Mouse (Mus musculus): ENCODE results near the gene Prim1. TPM values are rescaled to one million over a fixed set of nuclear protein-coding genes. Genes with fewer than 3 reads are reported as not detected.
A peak's percentile ranks its signal among the peaks of the same experiment; 100 is the strongest.
"Not testable (repeated sequence)": the region's sequence is repeated elsewhere in the genome, so short reads cannot be mapped to it uniquely, and the experiment has no call there.

Gene Prim1
- polyA plus RNA-seq, 1 experiment from 2014 or later, result 82.5 TPM

DNA sequence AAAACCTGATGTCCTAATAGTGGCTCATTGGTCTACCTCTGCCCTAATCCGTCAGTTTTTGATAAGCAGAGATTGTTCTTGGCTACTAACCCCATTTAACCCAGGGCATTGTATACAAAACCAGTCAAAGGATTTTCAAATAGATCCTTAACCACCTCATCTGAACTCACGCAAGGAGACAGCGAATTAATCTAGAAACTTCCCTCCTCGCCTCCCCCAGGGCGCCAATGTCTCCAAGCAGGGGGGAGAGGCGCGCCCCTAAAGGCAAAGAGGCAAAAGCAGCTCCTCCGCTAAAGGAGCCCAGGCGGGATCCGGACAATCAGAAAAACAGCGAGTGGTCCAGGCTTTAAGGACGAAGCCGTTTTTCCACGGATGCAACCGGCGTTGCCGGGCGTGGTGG lies 43.2 kb downstream of the Prim1 start:
- peak overlapping the region; percentile 99 for H3K27ac ChIP-seq (ENCODE audit: low read length)
- H3K27me3 ChIP-seq (ENCODE audit: control insufficient read depth, insufficient read depth, low read length), result no peaks in the 10 kb centered on the region
- under 1% methylated on average over 18 of the region's 18 CpGs for WGBS
- peak overlapping the region; percentile 87 for H3K4me2 ChIP-seq (replicated peaks; ENCODE audit: low read depth, low read length)
- peaks cover 12% of the 10 kb centered on the region; the same call in 1 of the 2 replicates for H3K4me1 ChIP-seq (ENCODE audit: control insufficient read depth, insufficient read depth, low read length)
- peak overlapping the region; percentile 76 for H3K4me3 ChIP-seq (ENCODE audit: low read depth, low read length)
- H3K9me3 ChIP-seq (ENCODE audit: control insufficient read depth, low read depth, low read length), result no peaks in the 10 kb centered on the region
- H3K36me3 ChIP-seq (ENCODE audit: control insufficient read depth, insufficient read depth, low read length), result peaks cover 4% of the 10 kb centered on the region; the same call in 1 of the 2 replicates
- peak overlapping the region; percentile 74 for H3K9ac ChIP-seq (replicated peaks; ENCODE audit: low read depth, low read length)
- no peak for ATAC-seq (ENCODE audit: insufficient number of reproducible peaks, insufficient read depth, low FRiP score, low read depth)

DNA sequence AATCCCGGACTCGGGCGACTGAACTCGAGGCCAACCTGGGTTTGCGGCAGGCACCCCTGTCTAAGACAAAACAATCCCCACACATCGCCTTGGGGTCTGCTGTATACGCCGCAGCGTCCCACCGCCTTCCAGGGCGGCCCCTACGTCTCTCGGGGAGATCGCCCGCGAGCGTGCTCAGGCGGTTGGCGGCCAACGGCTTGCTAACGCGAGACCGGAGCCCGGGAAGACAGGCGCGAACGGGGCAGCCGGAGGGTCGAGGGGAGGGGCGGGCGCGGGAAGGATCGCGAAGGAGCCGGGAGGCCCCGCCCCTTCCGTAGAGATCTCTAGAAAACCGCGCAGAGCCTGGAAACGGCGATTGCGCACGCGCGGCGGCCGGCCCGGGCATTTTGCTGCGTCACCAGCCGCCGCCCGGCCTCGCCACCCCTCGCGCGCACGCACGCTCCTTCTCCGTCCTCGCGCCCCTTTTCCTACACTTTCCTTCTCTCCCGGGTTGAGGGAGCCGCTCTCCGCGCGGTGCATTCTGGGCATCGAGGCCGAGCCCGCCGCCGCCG lies 43.7 kb downstream of the Prim1 start, which contains the start of gene Ptges3:
Gene Ptges3, plus strand, starts transcription at position 354 of the 551 bp plus-strand sequence.
- peak within 1 kb of the TSS; percentile 94 for H3K9ac ChIP-seq (replicated peaks; ENCODE audit: low read depth, low read length)
- peak within 1 kb of the TSS; percentile 87 for H3K4me2 ChIP-seq (replicated peaks; ENCODE audit: low read depth, low read length)
- H3K4me3 ChIP-seq (ENCODE audit: low read depth, low read length), result peak within 1 kb of the TSS; percentile 76
- peaks cover 12% of the 10 kb centered on the region; the same call in 1 of the 2 replicates for H3K4me1 ChIP-seq (ENCODE audit: control insufficient read depth, insufficient read depth, low read length)
- no peaks in the 10 kb centered on the region for H3K27me3 ChIP-seq (ENCODE audit: control insufficient read depth, insufficient read depth, low read length)
- H3K36me3 ChIP-seq (ENCODE audit: control insufficient read depth, insufficient read depth, low read length), result peaks cover 4% of the 10 kb centered on the region; the same call in 1 of the 2 replicates
- WGBS, result under 1% methylated on average over 63 of the region's 72 CpGs
- peak within 1 kb of the TSS; percentile 99 for H3K27ac ChIP-seq (ENCODE audit: low read length)
- no peaks in the 10 kb centered on the region for H3K9me3 ChIP-seq (ENCODE audit: control insufficient read depth, low read depth, low read length)
- ATAC-seq (ENCODE audit: insufficient number of reproducible peaks, insufficient read depth, low FRiP score, low read depth), result peak; percentile 93

- H3K9ac ChIP-seq (replicated peaks; ENCODE audit: low read depth, low read length), result peak overlapping the region; percentile 94
- H3K4me2 ChIP-seq (replicated peaks; ENCODE audit: low read depth, low read length), result peak overlapping the region; percentile 81
- H3K27me3 ChIP-seq (ENCODE audit: control insufficient read depth, insufficient read depth, low read length), result no peaks in the 10 kb centered on the region
- H3K4me1 ChIP-seq (ENCODE audit: control insufficient read depth, insufficient read depth, low read length), result peaks cover 12% of the 10 kb centered on the region; the same call in 1 of the 2 replicates
- peak; percentile 68 for ATAC-seq (ENCODE audit: insufficient number of reproducible peaks, insufficient read depth, low FRiP score, low read depth)
- peak overlapping the region; percentile 76 for H3K4me3 ChIP-seq (ENCODE audit: low read depth, low read length)
- H3K9me3 ChIP-seq (ENCODE audit: control insufficient read depth, low read depth, low read length), result no peaks in the 10 kb centered on the region
- under 1% methylated on average over 54 of the region's 62 CpGs for WGBS
- peak overlapping the region; percentile 99 for H3K27ac ChIP-seq (ENCODE audit: low read length)
- H3K36me3 ChIP-seq (ENCODE audit: control insufficient read depth, insufficient read depth, low read length), result peaks cover 4% of the 10 kb centered on the region; the same call in 1 of the 2 replicates
Observed at GRCm38 (mm10) chr10:128059207-128059981, 44.4 kb downstream of the Prim1 start.

GRCm38 (mm10) chr10:128061109-128061508 lies 46.1 kb downstream of the Prim1 start:
- peaks cover 12% of the 10 kb centered on the region; the same call in 1 of the 2 replicates for H3K4me1 ChIP-seq (ENCODE audit: control insufficient read depth, insufficient read depth, low read length)
- H3K4me3 ChIP-seq (ENCODE audit: low read depth, low read length), result peak overlapping the region; percentile 76; the same call in 1 of the 2 replicates
- H3K4me2 ChIP-seq (replicated peaks; ENCODE audit: low read depth, low read length), result peak overlapping the region; percentile 81
- H3K9ac ChIP-seq (replicated peaks; ENCODE audit: low read depth, low read length), result no peak overlapping the region
- 85% methylated on average over 5 of the region's 5 CpGs for WGBS
- peaks cover 4% of the 10 kb centered on the region; the same call in 1 of the 2 replicates for H3K36me3 ChIP-seq (ENCODE audit: control insufficient read depth, insufficient read depth, low read length)
- H3K27me3 ChIP-seq (ENCODE audit: control insufficient read depth, insufficient read depth, low read length), result no peaks in the 10 kb centered on the region
- no peak overlapping the region for H3K27ac ChIP-seq (ENCODE audit: low read length)
- ATAC-seq (ENCODE audit: insufficient number of reproducible peaks, insufficient read depth, low FRiP score, low read depth), result no peak
- H3K9me3 ChIP-seq (ENCODE audit: control insufficient read depth, low read depth, low read length), result no peaks in the 10 kb centered on the region

- Histone ChIP-seq H3K4me1 (ENCODE audit: control insufficient read depth, insufficient read depth, low read length) (peaks cover 12% of the 10 kb centered on the region; the same call in 1 of the 2 replicates), H3K27ac (ENCODE audit: low read length) (no peak overlapping the region), H3K36me3 (ENCODE audit: control insufficient read depth, insufficient read depth, low read length) (peaks cover 8% of the 10 kb centered on the region; the same call in 1 of the 2 replicates), H3K27me3 (ENCODE audit: control insufficient read depth, insufficient read depth, low read length) (no peaks in the 10 kb centered on the region), H3K9ac (replicated peaks; ENCODE audit: low read depth, low read length) (no peak overlapping the region), H3K4me3 (ENCODE audit: low read depth, low read length) (no peak overlapping the region), H3K9me3 (ENCODE audit: control insufficient read depth, low read depth, low read length) (no peaks in the 10 kb centered on the region), H3K4me2 (replicated peaks; ENCODE audit: low read depth, low read length) (no peak overlapping the region)
- 91% methylated on average over 6 of the region's 6 CpGs for WGBS
- no peak for ATAC-seq (ENCODE audit: insufficient number of reproducible peaks, insufficient read depth, low FRiP score, low read depth)
Observed at GRCm38 (mm10) chr10:128062221-128062989, 47.4 kb downstream of the Prim1 start.

DNA sequence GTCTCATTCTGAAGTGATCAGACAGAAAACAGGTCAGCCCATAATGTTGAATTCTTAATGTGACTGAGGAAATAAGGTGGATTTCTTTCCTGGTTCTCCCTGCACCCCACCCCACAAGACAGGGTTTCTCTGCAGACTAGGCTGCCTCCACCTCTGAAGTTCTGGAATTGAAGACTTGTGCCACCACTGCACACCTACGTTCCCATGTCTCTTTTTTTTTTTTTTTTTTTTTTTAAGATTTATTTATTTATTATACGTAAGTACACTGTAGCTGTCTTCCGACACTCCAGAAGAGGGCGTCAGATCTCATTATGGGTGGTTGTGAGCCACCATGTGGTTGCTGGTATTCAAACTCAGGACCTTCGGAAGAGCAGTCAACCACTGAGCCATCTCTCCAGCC lies 51.1 kb downstream of the Prim1 start:
- H3K4me2 ChIP-seq (replicated peaks; ENCODE audit: low read depth, low read length), result no peak overlapping the region
- H3K4me3 ChIP-seq (ENCODE audit: low read depth, low read length), result no peak overlapping the region
- H3K9ac ChIP-seq (replicated peaks; ENCODE audit: low read depth, low read length), result no peak overlapping the region
- peaks cover 4% of the 10 kb centered on the region; the same call in 1 of the 2 replicates for H3K9me3 ChIP-seq (ENCODE audit: control insufficient read depth, low read depth, low read length)
- H3K36me3 ChIP-seq (ENCODE audit: control insufficient read depth, insufficient read depth, low read length), result peaks cover 30% of the 10 kb centered on the region
- no peak for ATAC-seq (ENCODE audit: insufficient number of reproducible peaks, insufficient read depth, low FRiP score, low read depth)
- H3K27ac ChIP-seq (ENCODE audit: low read length), result no peak overlapping the region
- no peaks in the 10 kb centered on the region for H3K27me3 ChIP-seq (ENCODE audit: control insufficient read depth, insufficient read depth, low read length)
- 77% methylated on average over 5 of the region's 5 CpGs for WGBS
- H3K4me1 ChIP-seq (ENCODE audit: control insufficient read depth, insufficient read depth, low read length), result peaks cover 2% of the 10 kb centered on the region; the same call in 1 of the 2 replicates

DNA sequence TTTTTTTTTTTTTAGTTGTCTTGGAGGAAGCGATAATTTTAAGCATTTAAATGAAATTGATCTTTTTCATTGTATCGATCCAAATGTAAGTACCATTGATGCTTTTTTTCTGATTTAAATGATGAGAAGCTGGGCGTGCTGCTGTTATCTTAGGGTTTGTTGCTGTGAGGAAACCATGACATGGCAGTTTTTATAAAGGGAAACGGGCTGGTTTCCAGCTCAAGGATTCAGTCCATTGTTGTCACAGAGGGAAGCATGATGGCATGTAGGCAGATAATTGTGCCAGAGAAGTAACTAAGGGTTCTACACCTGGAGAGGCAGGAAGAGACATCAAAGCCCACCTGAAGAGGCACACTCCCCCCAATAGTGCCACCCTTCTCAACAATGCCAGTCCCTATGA lies 54.2 kb downstream of the Prim1 start:
- H3K4me2 ChIP-seq (replicated peaks; ENCODE audit: low read depth, low read length), result no peak overlapping the region
- no peak overlapping the region for H3K27ac ChIP-seq (ENCODE audit: low read length)
- peaks cover 4% of the 10 kb centered on the region; the same call in 1 of the 2 replicates for H3K9me3 ChIP-seq (ENCODE audit: control insufficient read depth, low read depth, low read length)
- H3K4me1 ChIP-seq (ENCODE audit: control insufficient read depth, insufficient read depth, low read length), result no peaks in the 10 kb centered on the region
- WGBS, result 94% methylated on average over 4 of the region's 4 CpGs
- no peaks in the 10 kb centered on the region for H3K27me3 ChIP-seq (ENCODE audit: control insufficient read depth, insufficient read depth, low read length)
- H3K9ac ChIP-seq (replicated peaks; ENCODE audit: low read depth, low read length), result no peak overlapping the region
- H3K36me3 ChIP-seq (ENCODE audit: control insufficient read depth, insufficient read depth, low read length), result peaks cover 52% of the 10 kb centered on the region
- H3K4me3 ChIP-seq (ENCODE audit: low read depth, low read length), result no peak overlapping the region
- no peak for ATAC-seq (ENCODE audit: insufficient number of reproducible peaks, insufficient read depth, low FRiP score, low read depth)

GRCm38 (mm10) chr10:128070432-128070831 lies 55.5 kb downstream of the Prim1 start:
- H3K4me1 ChIP-seq (ENCODE audit: control insufficient read depth, insufficient read depth, low read length); H3K9me3 ChIP-seq (ENCODE audit: control insufficient read depth, low read depth, low read length); H3K27ac ChIP-seq (ENCODE audit: low read length); H3K4me2 ChIP-seq (replicated peaks; ENCODE audit: low read depth, low read length); H3K9ac ChIP-seq (replicated peaks; ENCODE audit: low read depth, low read length); ATAC-seq (ENCODE audit: insufficient number of reproducible peaks, insufficient read depth, low FRiP score, low read depth); H3K27me3 ChIP-seq (ENCODE audit: control insufficient read depth, insufficient read depth, low read length); H3K4me3 ChIP-seq (ENCODE audit: low read depth, low read length): not testable (repeated sequence)
- WGBS, result 98% methylated on average over 2 of the region's 2 CpGs
- peaks cover 58% of the 10 kb centered on the region for H3K36me3 ChIP-seq (ENCODE audit: control insufficient read depth, insufficient read depth, low read length)
